Mouse (Mus musculus) kidney, embryonic 14.5 days (tissue): ENCODE measurements around the gene Mrpl23. TPM values are rescaled to one million over a fixed set of nuclear protein-coding genes. Genes with fewer than 3 reads are reported as not detected.

Experiments
- ATAC-seq: fragments of 200-750 bp; cut with Nextera tagmentation; 2 replicates; pipeline ENCODE4 v1.8.0; 2017; ENCODE audit warnings: moderate number of reproducible peaks, mild to moderate bottlenecking, moderate TSS enrichment, moderate library complexity; ENCODE audit not compliant: low FRiP score, low TSS enrichment
- H3K27ac ChIP-seq: fragments of 300-500 bp; sonication (generic); 2 replicates; pipeline ENCODE4 v1.5.1; 2014; ENCODE audit warnings: low read depth, mild to moderate bottlenecking, low read length, moderate library complexity, mixed read lengths
- H3K27me3 ChIP-seq: fragments of 300-500 bp; sonication (generic); 2 replicates; pipeline ENCODE4 v1.6.1; 2014; ENCODE audit warnings: mild to moderate bottlenecking, low read length; ENCODE audit not compliant: control insufficient read depth, insufficient read depth
- H3K36me3 ChIP-seq: fragments of 300-500 bp; sonication (generic); 2 replicates; pipeline ENCODE4 v1.6.1; 2014; ENCODE audit warnings: low read length, mixed read lengths; ENCODE audit not compliant: control insufficient read depth, insufficient read depth
- H3K4me1 ChIP-seq: fragments of 300-500 bp; sonication (generic); 2 replicates; pipeline ENCODE4 v1.6.1; 2014; ENCODE audit warnings: low read length, mixed read lengths; ENCODE audit not compliant: control insufficient read depth, insufficient read depth
- H3K4me2 ChIP-seq: fragments of 300-500 bp; sonication (generic); replicated peaks from 2 replicates; pipeline ENCODE4 v1.6.1; 2014; ENCODE audit warnings: low read depth, mild to moderate bottlenecking, low read length
- H3K4me3 ChIP-seq: fragments of 300-500 bp; sonication (generic); 2 replicates; pipeline ENCODE4 v1.5.1; 2014; ENCODE audit warnings: mild to moderate bottlenecking, low read length
- H3K9ac ChIP-seq: fragments of 300-500 bp; sonication (generic); 2 replicates; pipeline ENCODE4 v1.6.1; 2014; ENCODE audit warnings: low read depth, mild to moderate bottlenecking, low read length, moderate library complexity
- H3K9me3 ChIP-seq: fragments of 300-500 bp; sonication (generic); 2 replicates; pipeline ENCODE4 v1.6.1; 2016; ENCODE audit warnings: low read length; ENCODE audit not compliant: control insufficient read depth
- WGBS: fragments of 180-500 bp; shearing (Covaris S2); extraction: QIAGEN DNeasy Blood & Tissue Kit; methylation state at CpG from one replicate; pipeline ENCODE4 v1.1.7; 2014; 5-methylcytosine and 5-hydroxymethylcytosine counted together
- polyA plus RNA-seq: library from polyadenylated mRNA; unstranded; fragments of >200 nt; fragmentation: Nextera tagmentation; extraction: Ambion mirVana; gene quantifications from 2 replicates; pipeline ENCODE4 v1.2.1, GENCODE M21; 2014

The Mrpl23 gene
- polyA plus RNA-seq, 1 experiment from 2014 or later: 33.4 TPM

DNA sequence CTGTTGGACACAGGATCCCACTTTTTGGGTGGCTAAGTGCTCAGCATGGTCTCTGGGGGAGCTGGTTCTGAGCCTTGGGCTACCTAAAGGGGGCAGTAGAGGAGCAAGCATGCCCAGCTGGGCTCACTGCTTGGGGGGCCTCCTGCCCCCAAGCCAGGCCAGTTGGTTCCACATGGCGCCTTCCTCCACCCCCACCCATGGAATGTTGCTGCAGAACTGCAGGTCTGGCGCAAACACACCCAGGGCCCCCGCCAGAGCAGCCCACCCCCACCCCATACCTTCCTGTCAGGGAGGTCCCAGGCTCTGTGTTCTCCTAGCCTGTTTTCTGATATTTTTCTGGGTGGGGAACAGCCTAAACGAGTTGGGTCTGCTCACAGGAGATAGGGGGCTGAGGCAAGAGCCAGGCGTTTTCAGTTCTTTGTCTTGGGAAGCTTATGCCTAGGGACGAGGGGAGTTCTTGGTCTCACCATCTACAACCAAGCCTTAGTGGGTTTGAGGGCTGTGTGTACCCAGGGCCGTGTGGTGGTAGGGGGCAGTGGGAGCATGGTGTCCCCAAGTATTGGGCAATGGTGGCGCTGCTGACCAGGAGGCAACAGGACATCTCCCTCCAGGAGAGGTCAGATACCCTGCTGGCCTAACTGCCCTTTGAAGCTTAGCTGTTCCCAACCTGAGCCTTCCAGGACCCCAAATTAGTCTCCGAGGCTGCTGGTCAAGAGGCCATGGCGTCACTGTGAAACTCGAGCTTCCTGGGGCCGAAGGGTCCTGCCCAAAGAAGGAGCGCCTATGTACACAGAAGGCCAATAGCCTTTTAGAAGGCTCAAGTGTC lies 20.3 kb downstream of the Mrpl23 start:
- Histone ChIP-seq H3K4me1 (peaks cover 49% of the 10 kb centered on the region), H3K9me3 (no peaks in the 10 kb centered on the region), H3K9ac (peak overlapping the region; percentile 20; the same call in 1 of the 2 replicates), H3K4me2 (no peak overlapping the region), H3K27me3 (no peaks in the 10 kb centered on the region), H3K4me3 (no peak overlapping the region), H3K36me3 (no peaks in the 10 kb centered on the region), H3K27ac (peak overlapping the region; percentile 90)
- peak; percentile 42 for ATAC-seq
- WGBS: 19% methylated on average over 13 of the region's 13 CpGs

DNA sequence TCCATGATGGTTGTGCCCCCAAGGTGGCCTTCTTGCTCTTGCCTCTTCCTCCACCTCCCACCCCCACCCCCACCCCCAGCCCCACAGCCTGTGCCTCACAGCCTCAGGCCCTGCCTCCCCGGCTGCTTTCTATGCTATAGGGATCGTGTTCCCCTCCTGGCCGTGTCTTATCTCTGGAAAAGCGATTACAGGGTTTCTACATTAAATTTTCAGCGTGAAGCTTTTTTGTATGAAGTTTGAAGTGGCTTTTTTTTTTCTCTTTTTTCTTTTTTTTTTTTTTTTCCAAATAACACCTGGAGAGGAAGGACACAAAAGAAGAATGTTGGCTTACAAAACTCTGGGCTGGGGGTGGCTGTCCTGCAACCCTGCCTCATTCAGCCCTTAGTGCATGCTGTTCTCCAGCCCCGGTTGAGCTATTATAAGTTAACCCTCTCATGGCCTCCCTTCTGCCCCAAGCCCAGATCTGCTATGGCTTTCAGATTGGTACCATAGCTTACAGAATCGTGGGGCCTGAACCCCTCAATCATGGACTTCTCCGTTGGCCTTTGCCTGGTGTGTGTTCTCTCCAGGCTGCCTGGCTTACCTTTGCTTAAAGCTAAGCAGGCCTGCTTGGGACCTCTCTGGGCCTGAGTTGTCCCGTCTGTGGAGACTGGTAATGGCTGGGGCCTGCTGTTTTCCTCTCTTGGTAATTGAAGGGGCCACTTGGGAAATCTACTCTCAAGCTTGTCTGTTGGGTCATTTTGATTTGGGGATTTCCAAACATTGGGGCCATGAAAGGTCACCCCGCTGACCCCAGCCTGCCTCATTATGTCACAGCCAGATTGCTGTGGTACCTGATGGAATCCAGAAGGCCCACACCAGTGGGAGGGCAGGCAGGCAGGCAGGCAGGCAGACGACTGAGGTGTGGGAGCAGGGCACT lies 21.2 kb downstream of the Mrpl23 start:
- Histone ChIP-seq H3K27me3 (no peaks in the 10 kb centered on the region), H3K4me3 (no peak overlapping the region), H3K4me2 (no peak overlapping the region)

DNA sequence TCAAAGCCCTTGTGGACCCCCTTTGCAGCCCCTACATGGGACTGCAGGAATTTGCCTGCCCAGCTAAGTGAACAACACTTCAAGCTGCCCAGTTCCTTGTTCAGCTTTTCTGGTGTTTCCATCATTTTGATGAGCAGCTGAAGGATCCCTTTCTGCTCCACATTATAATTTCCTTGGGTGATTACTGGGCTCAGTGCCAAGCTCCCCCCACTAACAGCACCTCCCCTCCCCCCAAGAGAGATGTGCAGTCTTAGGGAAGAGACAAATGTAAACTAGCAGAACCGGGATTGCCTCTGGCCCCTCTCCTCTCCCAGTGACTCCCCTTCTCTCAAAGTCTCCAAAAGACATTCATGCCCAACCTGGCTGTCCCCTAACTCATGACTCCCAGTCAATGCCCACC lies 22.1 kb downstream of the Mrpl23 start:
- WGBS: 0% methylated on average over 1 of the region's 1 CpGs
- Histone ChIP-seq H3K9ac (no peak overlapping the region), H3K36me3 (no peaks in the 10 kb centered on the region), H3K4me3 (no peak overlapping the region), H3K27ac (peak overlapping the region; percentile 90), H3K4me2 (no peak overlapping the region), H3K27me3 (no peaks in the 10 kb centered on the region), H3K4me1 (peaks cover 33% of the 10 kb centered on the region), H3K9me3 (no peaks in the 10 kb centered on the region)
- no peak for ATAC-seq

More for the DNA sequence above, 21.2 kb downstream of the Mrpl23 start:
- no peaks in the 10 kb centered on the region for H3K9me3 ChIP-seq
- 11% methylated on average over 11 of the region's 11 CpGs for WGBS
- peak overlapping the region; percentile 20; the same call in 1 of the 2 replicates for H3K9ac ChIP-seq
- H3K36me3 ChIP-seq: no peaks in the 10 kb centered on the region
- H3K27ac ChIP-seq: peak overlapping the region; percentile 90
- H3K4me1 ChIP-seq: peaks cover 41% of the 10 kb centered on the region
- ATAC-seq: peak; percentile 53

DNA sequence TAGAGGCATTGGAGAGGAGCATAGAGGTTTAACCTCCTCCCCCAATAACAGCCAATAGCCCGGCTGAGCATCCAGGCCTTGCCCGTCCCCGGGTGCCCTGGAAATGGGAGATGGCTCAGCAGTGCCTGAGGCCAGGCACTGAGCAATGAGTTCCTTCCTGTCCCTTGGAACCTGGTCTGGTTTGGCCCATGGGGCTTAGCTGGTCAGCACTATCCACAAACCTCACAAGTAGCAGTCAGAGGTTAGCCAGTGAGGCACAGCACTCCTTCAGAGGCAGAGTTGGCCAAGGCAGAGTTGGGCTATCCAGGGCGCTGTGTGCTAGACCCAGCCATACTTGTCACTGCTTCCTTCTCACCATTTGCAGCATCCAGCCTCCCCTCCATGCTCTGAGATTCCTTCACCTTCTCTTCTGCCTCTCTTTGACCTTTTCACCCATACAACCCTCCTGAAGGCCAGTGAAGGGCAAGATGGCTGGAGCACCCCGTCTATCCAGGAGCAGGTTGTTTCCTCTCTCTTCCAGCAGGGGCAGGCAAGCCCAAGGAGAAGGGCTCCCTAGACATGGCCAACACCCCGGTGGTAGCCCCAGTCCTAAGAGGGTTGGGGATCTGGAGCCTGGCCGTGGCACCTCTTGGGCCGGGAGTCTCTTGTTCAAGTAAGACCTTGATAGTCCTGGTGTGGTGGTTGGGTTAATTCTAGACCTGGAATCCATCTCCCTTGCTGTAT lies 23.0 kb downstream of the Mrpl23 start:
- H3K9me3 ChIP-seq: no peaks in the 10 kb centered on the region
- no peak overlapping the region for H3K4me2 ChIP-seq
- WGBS: 77% methylated on average over 8 of the region's 8 CpGs
- H3K36me3 ChIP-seq: no peaks in the 10 kb centered on the region
- peaks cover 39% of the 10 kb centered on the region for H3K4me1 ChIP-seq
- H3K4me3 ChIP-seq: no peak overlapping the region
- no peak overlapping the region for H3K27ac ChIP-seq
- no peak overlapping the region for H3K9ac ChIP-seq
- no peaks in the 10 kb centered on the region for H3K27me3 ChIP-seq
- no peak for ATAC-seq

DNA sequence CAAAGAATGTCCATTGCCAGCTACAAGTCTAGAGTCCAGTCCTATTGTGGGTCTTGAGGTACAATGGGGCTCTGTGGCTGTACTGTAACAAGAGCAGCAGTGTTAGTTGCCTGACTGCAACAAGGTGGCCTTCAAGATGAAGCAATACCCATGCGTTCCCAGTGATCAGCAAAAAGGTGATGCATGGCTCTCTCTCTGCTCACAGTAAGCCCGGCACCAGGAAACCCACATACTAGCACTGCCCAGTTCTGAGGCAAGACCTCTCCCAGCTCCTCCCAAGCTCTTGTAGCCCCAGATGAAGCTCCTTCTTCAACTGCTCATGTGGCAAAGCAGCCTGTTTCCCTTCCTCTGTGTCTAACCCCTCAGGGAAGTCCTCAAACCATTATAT lies 23.6 kb downstream of the Mrpl23 start:
- Histone ChIP-seq H3K4me1 (peaks cover 42% of the 10 kb centered on the region), H3K27me3 (no peaks in the 10 kb centered on the region), H3K9ac (no peak overlapping the region), H3K4me2 (no peak overlapping the region), H3K36me3 (no peaks in the 10 kb centered on the region), H3K27ac (no peak overlapping the region), H3K9me3 (no peaks in the 10 kb centered on the region), H3K4me3 (no peak overlapping the region)
- WGBS: 91% methylated on average over 2 of the region's 2 CpGs
- no peak for ATAC-seq

DNA sequence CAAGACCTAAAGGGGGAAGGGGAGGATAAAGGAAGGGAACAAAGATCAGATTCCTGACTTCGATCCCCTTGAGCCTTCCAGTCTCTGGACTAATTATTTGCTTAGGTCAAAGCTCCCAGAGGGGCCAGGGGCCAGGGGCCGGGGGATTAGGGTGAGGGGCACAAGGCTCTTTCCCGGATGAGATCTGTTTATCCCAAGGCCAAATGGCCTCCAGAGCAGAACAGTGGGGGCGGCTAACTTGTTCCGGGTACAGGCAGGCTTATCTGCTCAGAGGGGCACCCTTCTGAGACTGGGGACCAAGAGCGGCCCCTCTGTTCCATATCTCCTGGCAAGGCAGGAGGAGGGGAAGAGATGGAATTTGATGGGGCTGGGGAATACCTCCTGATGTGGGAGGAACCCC lies 25.2 kb downstream of the Mrpl23 start:
- 30% methylated on average over 6 of the region's 6 CpGs for WGBS
- Histone ChIP-seq H3K4me2 (no peak overlapping the region), H3K9me3 (no peaks in the 10 kb centered on the region), H3K36me3 (no peaks in the 10 kb centered on the region), H3K27ac (no peak overlapping the region), H3K4me1 (peaks cover 52% of the 10 kb centered on the region), H3K9ac (no peak overlapping the region), H3K27me3 (no peaks in the 10 kb centered on the region), H3K4me3 (no peak overlapping the region)
- no peak for ATAC-seq

DNA sequence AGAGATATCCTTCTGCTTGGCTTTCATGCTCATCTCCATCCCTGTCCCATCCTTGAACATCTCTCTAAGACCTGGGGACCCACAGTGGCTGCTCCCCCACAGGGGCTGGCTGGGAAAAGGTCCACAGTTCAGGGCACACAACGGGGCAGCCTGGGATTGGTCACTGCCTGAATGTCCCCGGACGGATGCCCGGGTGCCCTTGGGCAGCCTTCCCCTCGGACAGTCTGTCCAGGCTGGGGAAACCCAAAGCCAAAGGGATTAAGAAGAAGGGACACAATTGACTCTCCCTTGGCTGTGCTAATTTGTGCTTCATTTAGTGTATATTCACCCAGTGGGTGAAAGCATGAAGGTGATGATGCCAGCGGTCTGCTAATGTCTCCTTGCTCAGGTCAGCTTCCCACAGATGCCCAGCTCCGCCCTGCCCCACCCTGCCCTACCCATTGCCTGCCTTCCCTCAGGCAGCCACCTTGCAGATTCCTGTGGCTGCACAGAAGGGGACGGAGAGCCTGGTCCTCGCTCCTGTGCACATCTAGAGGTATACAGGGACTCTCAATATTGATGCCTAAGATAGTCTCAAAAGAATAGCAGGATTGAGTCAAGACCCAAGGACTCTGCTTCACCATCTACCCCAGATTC lies 26.1 kb downstream of the Mrpl23 start:
- Histone ChIP-seq H3K4me1 (peaks cover 52% of the 10 kb centered on the region), H3K27ac (no peak overlapping the region), H3K4me2 (no peak overlapping the region), H3K9ac (no peak overlapping the region), H3K27me3 (no peaks in the 10 kb centered on the region), H3K36me3 (no peaks in the 10 kb centered on the region), H3K9me3 (no peaks in the 10 kb centered on the region), H3K4me3 (no peak overlapping the region)
- 93% methylated on average over 9 of the region's 9 CpGs for WGBS
- no peak for ATAC-seq

DNA sequence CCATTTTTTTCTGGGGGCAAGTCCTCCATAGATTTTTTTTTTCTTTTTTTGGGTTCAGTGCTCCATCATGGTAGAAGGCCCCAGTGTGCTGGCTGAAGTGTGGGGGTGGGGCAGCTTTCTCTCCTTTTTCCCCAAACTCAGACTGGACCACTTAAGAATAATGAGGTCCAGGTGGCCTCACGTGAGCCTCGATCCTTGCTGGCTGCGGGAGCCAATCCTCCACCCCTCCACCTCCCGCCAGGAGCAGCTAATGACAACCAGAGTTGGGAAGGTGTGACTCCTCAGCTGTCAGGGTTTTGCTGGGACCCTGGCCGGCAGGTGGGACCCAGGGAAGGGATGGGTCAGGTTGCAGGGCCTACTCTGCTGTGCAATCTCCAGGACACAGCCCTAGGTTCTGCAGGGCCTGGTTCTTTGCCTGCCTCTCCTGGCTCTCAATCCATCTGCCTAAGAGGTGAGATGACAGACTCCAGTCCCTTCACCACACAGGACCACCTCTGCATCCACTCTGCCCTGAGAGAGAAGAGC lies 27.2 kb downstream of the Mrpl23 start:
- Histone ChIP-seq H3K9ac (no peak overlapping the region), H3K36me3 (no peaks in the 10 kb centered on the region), H3K4me2 (no peak overlapping the region), H3K9me3 (no peaks in the 10 kb centered on the region), H3K27me3 (no peaks in the 10 kb centered on the region), H3K4me1 (peaks cover 52% of the 10 kb centered on the region), H3K27ac (no peak overlapping the region), H3K4me3 (no peak overlapping the region)
- no peak for ATAC-seq
- 38% methylated on average over 5 of the region's 5 CpGs for WGBS
